Mouse (Mus musculus) CH12.LX (cell line): ENCODE results near the gene Gm26938. TPM values are rescaled to one million over a fixed set of nuclear protein-coding genes. Genes with fewer than 3 reads are reported as not detected.

Experiments used
- DNase-seq: peaks from one replicate; pipeline ENCODE4 v3.0.0-alpha.2; 2013; ENCODE audit errors: extremely low read depth
- H3K27ac ChIP-seq: 2 replicates; pipeline ENCODE4 v1.5.1; 2012; ENCODE audit warnings: low read depth, mild to moderate bottlenecking, control low read depth, moderate library complexity; ENCODE audit not compliant: insufficient read depth
- H3K27me3 ChIP-seq: replicated peaks from 2 replicates; pipeline ENCODE3; 2012; ENCODE audit warnings: inconsistent platforms
- H3K36me3 ChIP-seq, 2 experiments: replicated peaks in 1 of 2; 2 replicates each; pipeline versions ENCODE3 to v1.6.1; 2012; ENCODE audit warnings: inconsistent platforms in 1 of 2, low read length in 1 of 2, mild to moderate bottlenecking in 1 of 2, mixed read lengths in 1 of 2, moderate library complexity in 1 of 2; ENCODE audit not compliant: control insufficient read depth in 1 of 2, insufficient read depth in 1 of 2
- H3K4me1 ChIP-seq, 2 experiments: 2 replicates each; pipeline ENCODE4 v1.6.1; 2012; ENCODE audit warnings: inconsistent platforms in 1 of 2, moderate library complexity in 1 of 2; ENCODE audit not compliant: insufficient read depth in 2 of 2, control insufficient read depth in 1 of 2
- H3K4me2 ChIP-seq: 2 replicates; pipeline ENCODE4 v1.6.1; 2012; ENCODE audit warnings: low read depth, mild to moderate bottlenecking, control low read depth; ENCODE audit not compliant: poor library complexity, insufficient read depth, severe bottlenecking
- H3K4me3 ChIP-seq, 3 experiments: fragments of 150-350 bp in 1 of 3; sonication (generic) in 1 of 3; replicated peaks in 1 of 3; 2 replicates each; pipeline versions ENCODE3 to v1.5.1; 2011 to 2012; ENCODE audit warnings: low read depth in 2 of 3, low read length in 2 of 3, mild to moderate bottlenecking in 2 of 3, moderate library complexity in 2 of 3, control low read depth in 1 of 3, improper control_type of control experiment in 1 of 3, inconsistent platforms in 1 of 3, mixed read lengths in 1 of 3; ENCODE audit not compliant: poor library complexity in 1 of 3
- H3K79me2 ChIP-seq: replicated peaks from 2 replicates; pipeline ENCODE4 v1.6.1; 2012; ENCODE audit warnings: mild to moderate bottlenecking, moderate library complexity; ENCODE audit not compliant: control insufficient read depth, poor library complexity, insufficient read depth, severe bottlenecking; ENCODE audit errors: extremely low read depth
- H3K9ac ChIP-seq: 2 replicates; pipeline ENCODE4 v1.6.1; 2012; ENCODE audit warnings: low read depth, mild to moderate bottlenecking, control low read depth, moderate library complexity; ENCODE audit not compliant: insufficient read depth
- H3K9me3 ChIP-seq: replicated peaks from 2 replicates; pipeline ENCODE3; 2012; ENCODE audit warnings: low read length, inconsistent platforms, mixed read lengths
- BHLHE40 ChIP-seq: IDR thresholded peaks from 2 replicates; pipeline ENCODE4 v1.6.1; 2011; ENCODE audit warnings: mild to moderate bottlenecking, low read depth, low read length, improper control_type of control experiment
- CHD1 ChIP-seq: IDR thresholded peaks from 2 replicates; pipeline ENCODE4 v1.6.1; 2012; ENCODE audit warnings: low read depth, low read length, improper control_type of control experiment, inconsistent platforms
- CHD2 ChIP-seq: IDR thresholded peaks from 2 replicates; pipeline ENCODE4 v1.6.1; 2011; ENCODE audit warnings: low read length, improper control_type of control experiment
- CTCF ChIP-seq, 2 experiments: IDR thresholded peaks in 1 of 2; conservative IDR thresholded peaks in 1 of 2; 2 replicates each; pipeline ENCODE4 v1.5.1; 2011 to 2012; ENCODE audit warnings: low read depth in 2 of 2, low read length in 2 of 2, improper control_type of control experiment in 1 of 2, inconsistent platforms in 1 of 2, mild to moderate bottlenecking in 1 of 2, moderate library complexity in 1 of 2
- E2F4 ChIP-seq: IDR thresholded peaks from 2 replicates; pipeline ENCODE4 v1.6.1; 2011; ENCODE audit warnings: low read depth, low read length, improper control_type of control experiment; ENCODE audit not compliant: insufficient replicate concordance
- ELF1 ChIP-seq: IDR thresholded peaks from 2 replicates; pipeline ENCODE4 v1.6.1; 2014; ENCODE audit warnings: low read depth, mild to moderate bottlenecking, inconsistent platforms, low read length, improper control_type of control experiment
- EP300 ChIP-seq: IDR thresholded peaks from 2 replicates; pipeline ENCODE4 v1.6.1; 2011; ENCODE audit warnings: low read length, improper control_type of control experiment
- ETS1 ChIP-seq: conservative IDR thresholded peaks from 2 replicates; pipeline ENCODE4 v1.6.1; 2012; ENCODE audit warnings: low read depth, mild to moderate bottlenecking, inconsistent platforms, low read length, improper control_type of control experiment, moderate library complexity
- GABPA ChIP-seq: IDR thresholded peaks from 2 replicates; pipeline ENCODE4 v1.6.1; 2012; ENCODE audit warnings: low read depth, low read length, improper control_type of control experiment, inconsistent platforms; ENCODE audit not compliant: insufficient replicate concordance
- HCFC1 ChIP-seq: IDR thresholded peaks from 2 replicates; pipeline ENCODE4 v1.6.1; 2012; ENCODE audit warnings: low read depth, mild to moderate bottlenecking, inconsistent platforms, low read length, improper control_type of control experiment
- IRF4 ChIP-seq: IDR thresholded peaks from 2 replicates; pipeline ENCODE4 v1.6.1; 2014; ENCODE audit warnings: low read depth, mild to moderate bottlenecking, inconsistent platforms, low read length, improper control_type of control experiment
- JUN ChIP-seq: IDR thresholded peaks from 2 replicates; pipeline ENCODE4 v1.6.1; 2011; ENCODE audit warnings: low read depth, mild to moderate bottlenecking, low read length, improper control_type of control experiment, moderate library complexity; ENCODE audit not compliant: insufficient read depth
- JUND ChIP-seq: conservative IDR thresholded peaks from 2 replicates; pipeline ENCODE4 v1.6.1; 2011; ENCODE audit warnings: low read depth, low read length, improper control_type of control experiment
- KAT2A ChIP-seq: IDR thresholded peaks from 2 replicates; pipeline ENCODE4 v1.6.1; 2012; ENCODE audit warnings: low read length, improper control_type of control experiment, inconsistent platforms; ENCODE audit not compliant: insufficient replicate concordance
- MAFK ChIP-seq: IDR thresholded peaks from 2 replicates; pipeline ENCODE4 v1.6.1; 2011; ENCODE audit warnings: low read length, improper control_type of control experiment; ENCODE audit not compliant: insufficient replicate concordance
- MAX ChIP-seq: IDR thresholded peaks from 2 replicates; pipeline ENCODE4 v1.6.1; 2011; ENCODE audit warnings: low read length, improper control_type of control experiment
- MAZ ChIP-seq: IDR thresholded peaks from 2 replicates; pipeline ENCODE4 v1.6.1; 2012; ENCODE audit warnings: low read depth, mild to moderate bottlenecking, inconsistent platforms, low read length, improper control_type of control experiment, moderate library complexity
- MEF2A ChIP-seq: IDR thresholded peaks from 2 replicates; pipeline ENCODE4 v1.6.1; 2014; ENCODE audit warnings: low read depth, mild to moderate bottlenecking, inconsistent platforms, low read length, improper control_type of control experiment, borderline replicate concordance
- MXI1 ChIP-seq: IDR thresholded peaks from 2 replicates; pipeline ENCODE4 v1.6.1; 2011; ENCODE audit warnings: mild to moderate bottlenecking, low read depth, low read length, improper control_type of control experiment
- MYC ChIP-seq: IDR thresholded peaks from 2 replicates; pipeline ENCODE4 v1.6.1; 2011; ENCODE audit warnings: low read depth, mild to moderate bottlenecking, improper control_type of control experiment, low read length
- NELFE ChIP-seq: IDR thresholded peaks from 2 replicates; pipeline ENCODE4 v1.6.1; 2011; ENCODE audit warnings: low read depth, low read length, improper control_type of control experiment
- NRF1 ChIP-seq: IDR thresholded peaks from 2 replicates; pipeline ENCODE4 v1.6.1; 2014; ENCODE audit warnings: low read depth, mild to moderate bottlenecking, inconsistent platforms, low read length, improper control_type of control experiment, moderate library complexity
- PAX5 ChIP-seq: IDR thresholded peaks from 2 replicates; pipeline ENCODE4 v1.6.1; 2012; ENCODE audit warnings: low read length, inconsistent platforms, mixed read lengths
- POLR2A ChIP-seq: IDR thresholded peaks from 2 replicates; pipeline ENCODE4 v1.6.1; 2011; ENCODE audit warnings: low read depth, mild to moderate bottlenecking, improper control_type of control experiment, low read length
- POLR2AphosphoS2 ChIP-seq: IDR thresholded peaks from 2 replicates; pipeline ENCODE4 v1.6.1; 2011; ENCODE audit warnings: low read depth, low read length, improper control_type of control experiment
- RAD21 ChIP-seq: IDR thresholded peaks from 2 replicates; pipeline ENCODE4 v1.6.1; 2011; ENCODE audit warnings: low read depth, mild to moderate bottlenecking, low read length, improper control_type of control experiment, moderate library complexity
- RCOR1 ChIP-seq: conservative IDR thresholded peaks from 2 replicates; pipeline ENCODE4 v1.6.1; 2012; ENCODE audit warnings: low read depth, mild to moderate bottlenecking, inconsistent platforms, low read length, improper control_type of control experiment
- SIN3A ChIP-seq: IDR thresholded peaks from 2 replicates; pipeline ENCODE4 v1.6.1; 2012; ENCODE audit warnings: low read length, improper control_type of control experiment, inconsistent platforms
- SMC3 ChIP-seq: IDR thresholded peaks from 2 replicates; pipeline ENCODE4 v1.6.1; 2011; ENCODE audit warnings: low read depth, low read length, improper control_type of control experiment
- TBP ChIP-seq: conservative IDR thresholded peaks from 2 replicates; pipeline ENCODE4 v1.6.1; 2011; ENCODE audit warnings: low read depth, low read length, improper control_type of control experiment
- TCF12 ChIP-seq: IDR thresholded peaks from 2 replicates; pipeline ENCODE4 v1.6.1; 2014; ENCODE audit warnings: low read depth, mild to moderate bottlenecking, inconsistent platforms, low read length, improper control_type of control experiment
- UBTF ChIP-seq: IDR thresholded peaks from 2 replicates; pipeline ENCODE4 v1.6.1; 2012; ENCODE audit warnings: low read depth, mild to moderate bottlenecking, inconsistent platforms, low read length, improper control_type of control experiment, moderate library complexity
- USF1 ChIP-seq: IDR thresholded peaks from 2 replicates; pipeline ENCODE4 v1.6.1; 2014; ENCODE audit warnings: low read depth, mild to moderate bottlenecking, inconsistent platforms, low read length, improper control_type of control experiment
- USF2 ChIP-seq: conservative IDR thresholded peaks from 2 replicates; pipeline ENCODE4 v1.6.1; 2011; ENCODE audit warnings: low read depth, low read length, improper control_type of control experiment
- ZC3H11A ChIP-seq: IDR thresholded peaks from 2 replicates; pipeline ENCODE4 v1.6.1; 2012; ENCODE audit warnings: low read depth, mild to moderate bottlenecking, inconsistent platforms, low read length, improper control_type of control experiment
- ZKSCAN1 ChIP-seq: IDR thresholded peaks from 2 replicates; pipeline ENCODE4 v1.6.1; 2012; ENCODE audit warnings: low read depth, inconsistent platforms, low read length, improper control_type of control experiment, borderline replicate concordance
- ZMIZ1 ChIP-seq: IDR thresholded peaks from 2 replicates; pipeline ENCODE4 v1.6.1; 2012; ENCODE audit warnings: low read depth, mild to moderate bottlenecking, inconsistent platforms, low read length, improper control_type of control experiment
- ZNF384 ChIP-seq: IDR thresholded peaks from 2 replicates; pipeline ENCODE4 v1.6.1; 2012; ENCODE audit warnings: low read depth, low read length, improper control_type of control experiment, inconsistent platforms
- dilution Hi-C: fragments of 300-500 bp; cut with MboI; formaldehyde crosslinking; loops from 2 replicates; pipeline ENCODE4 v1.14.3; 2020; ENCODE audit warnings: low sequenced_read_pairs; ENCODE audit not compliant: extremely low pct_unique_long_range_greater_than_20kb, extremely low pct_ligation_motif_present
- in situ Hi-C: fragments of 300-500 bp; cut with MboI; formaldehyde crosslinking; loops from 3 replicates; pipeline ENCODE4 v1.14.3; 2019; ENCODE audit warnings: low sequenced_read_pairs, low pct_ligation_motif_present, low pct_unique_long_range_greater_than_20kb, mixed read lengths
- polyA plus RNA-seq: library from polyadenylated mRNA; unstranded; fragments of >175 nt; gene quantifications from 2 replicates; pipeline ENCODE4 v1.2.1, GENCODE M21; 2012; ENCODE audit warnings: low read depth; ENCODE audit not compliant: insufficient read length
- total RNA-seq, 2 experiments: library from RNA; depleted of rRNA; stranded (reverse); fragments of 300-350 nt in 1 of 2; fragments of >200 nt in 1 of 2; gene quantifications; 2 replicates each; pipeline ENCODE4 v1.2.3; 2012 to 2014

Gene Gm26938
- total RNA-seq (2012; rRNA removed) (not detected in 2 replicates), total RNA-seq (2014; rRNA removed) (not detected in 2 replicates), polyA plus RNA-seq (not detected in 2 replicates)

DNA sequence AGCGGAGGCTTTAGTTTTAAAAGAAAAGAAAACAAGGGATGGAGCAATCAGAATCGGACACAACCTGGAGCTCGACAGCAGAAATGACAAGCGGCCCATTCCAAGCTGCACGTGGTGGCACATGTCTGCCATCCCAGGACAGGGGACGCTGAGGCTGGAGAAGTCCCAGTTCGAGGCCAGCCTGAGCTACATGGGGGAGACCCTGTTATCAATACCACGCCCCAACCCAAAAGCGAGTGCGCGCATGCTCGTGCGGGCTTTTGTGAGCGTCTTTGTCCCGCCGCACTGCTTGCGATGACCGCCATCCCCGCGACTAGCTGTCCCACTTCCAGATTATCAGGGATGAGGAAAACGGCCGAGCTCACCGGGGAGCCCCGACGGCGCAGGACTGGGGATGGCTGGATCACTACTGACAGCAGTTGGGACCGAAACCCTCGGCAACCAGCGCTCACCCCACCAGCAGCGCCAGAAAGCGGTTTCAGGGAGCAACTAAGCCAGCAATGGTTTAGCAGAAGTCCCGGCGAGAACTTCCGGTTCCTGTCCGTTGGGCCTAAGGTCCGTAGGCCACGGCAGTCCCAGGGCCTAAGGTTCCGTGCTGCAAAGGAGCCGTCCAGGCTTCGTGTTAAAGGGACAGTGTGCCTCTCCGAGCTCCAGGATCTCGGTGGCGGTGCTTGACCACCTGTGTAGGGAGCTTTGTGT lies at the start of gene Gm26938, which contains the start of gene Psmg3:
Gene Gm26938, minus strand, starts transcription at position 51 of the 699 bp plus-strand sequence.
Gene Psmg3, minus strand, starts transcription at position 529 of the 699 bp plus-strand sequence.
- H3K36me3 ChIP-seq = peaks cover 30 to 39% of the 10 kb centered on the region in 2 experiments
- DNase-seq = peak; percentile 87
- H3K9ac ChIP-seq = peak within 1 kb of the TSS; percentile 75
- peaks cover 2 to 27% of the 10 kb centered on the region in 2 experiments; a peak in 2 of 4 replicates for H3K4me1 ChIP-seq
- H3K4me3 ChIP-seq = peak within 1 kb of the TSS; percentile 71 to 98 (median 94)
- H3K27ac ChIP-seq = peak within 1 kb of the TSS; percentile 39
- H3K27me3 ChIP-seq = no peaks in the 10 kb centered on the region
- peaks cover 13% of the 10 kb centered on the region for H3K79me2 ChIP-seq
- dilution Hi-C loops = no loop called here
- in situ Hi-C loops = loop anchor here (25.0 kb wide), 1 partner anchor 461 kb away; no protein-coding TSS in a partner anchor
- no peak for TF ChIP-seq RAD21
- peak; percentile 43; the same call in 1 of the 2 replicates for TF ChIP-seq GABPA
- TF ChIP-seq TBP = peak; percentile 92
- peak; percentile 85 for TF ChIP-seq ZMIZ1
- peak; percentile 80 for TF ChIP-seq MEF2A
- peak; percentile 73 for TF ChIP-seq IRF4
- TF ChIP-seq CHD1 = no peak
- TF ChIP-seq MXI1 = peak; percentile 82
- peak; percentile 70 for TF ChIP-seq NRF1
- peak; percentile 97 for TF ChIP-seq HCFC1
- no peak for TF ChIP-seq E2F4
- peak; percentile 95 for TF ChIP-seq NELFE
- TF ChIP-seq ELF1 = peak; percentile 92
- TF ChIP-seq ZKSCAN1 = no peak
- no peak for TF ChIP-seq JUN
- no peak for TF ChIP-seq ZC3H11A
- TF ChIP-seq CHD2 = peak; percentile 66; the same call in 1 of the 2 replicates
- TF ChIP-seq MYC = peak; percentile 51; the same call in 1 of the 2 replicates
- TF ChIP-seq BHLHE40 = peak; percentile 3
- TF ChIP-seq PAX5 = no peak
- TF ChIP-seq JUND = no peak
- no peak for TF ChIP-seq ZNF384
- peak; percentile 73 for TF ChIP-seq RCOR1
- TF ChIP-seq SMC3 = no peak
- TF ChIP-seq SIN3A = peak; percentile 97
- no peak for TF ChIP-seq CTCF (conservative IDR thresholded peaks at IDR 0.05 in 1 of 2, IDR thresholded peaks at IDR 0.05 in 1 of 2; ENCODE audit: low read depth in 2 of 2, low read length in 2 of 2)
- TF ChIP-seq MAZ = peak; percentile 64; the same call in 1 of the 2 replicates
- TF ChIP-seq POLR2A = peak; percentile 89
- peak; percentile 91; the same call in 1 of the 2 replicates for TF ChIP-seq KAT2A
- TF ChIP-seq USF1 = no peak
- TF ChIP-seq USF2 = no peak
- TF ChIP-seq TCF12 = peak; percentile 96
- TF ChIP-seq ETS1 = no peak
- TF ChIP-seq UBTF = peak; percentile 91
- TF ChIP-seq POLR2AphosphoS2 = peak; percentile 79; the same call in 1 of the 2 replicates
- peak; percentile 76 for TF ChIP-seq MAX
- TF ChIP-seq MAFK = no peak
- no peak for TF ChIP-seq EP300
- H3K4me2 ChIP-seq = peak within 1 kb of the TSS; percentile 92
- peaks cover 2% of the 10 kb centered on the region for H3K9me3 ChIP-seq
